Mouse (Mus musculus): ENCODE measurements around the gene Unc13d.
"Not testable (repeated sequence)": the region's sequence is repeated elsewhere in the genome, so short reads cannot be mapped to it uniquely, and the experiment has no call there.

The Unc13d gene

GRCm38 (mm10) chr11:116099462-116099861 lies 21.7 kb upstream of the Unc13d start:
- no peak for DNase-seq

DNA sequence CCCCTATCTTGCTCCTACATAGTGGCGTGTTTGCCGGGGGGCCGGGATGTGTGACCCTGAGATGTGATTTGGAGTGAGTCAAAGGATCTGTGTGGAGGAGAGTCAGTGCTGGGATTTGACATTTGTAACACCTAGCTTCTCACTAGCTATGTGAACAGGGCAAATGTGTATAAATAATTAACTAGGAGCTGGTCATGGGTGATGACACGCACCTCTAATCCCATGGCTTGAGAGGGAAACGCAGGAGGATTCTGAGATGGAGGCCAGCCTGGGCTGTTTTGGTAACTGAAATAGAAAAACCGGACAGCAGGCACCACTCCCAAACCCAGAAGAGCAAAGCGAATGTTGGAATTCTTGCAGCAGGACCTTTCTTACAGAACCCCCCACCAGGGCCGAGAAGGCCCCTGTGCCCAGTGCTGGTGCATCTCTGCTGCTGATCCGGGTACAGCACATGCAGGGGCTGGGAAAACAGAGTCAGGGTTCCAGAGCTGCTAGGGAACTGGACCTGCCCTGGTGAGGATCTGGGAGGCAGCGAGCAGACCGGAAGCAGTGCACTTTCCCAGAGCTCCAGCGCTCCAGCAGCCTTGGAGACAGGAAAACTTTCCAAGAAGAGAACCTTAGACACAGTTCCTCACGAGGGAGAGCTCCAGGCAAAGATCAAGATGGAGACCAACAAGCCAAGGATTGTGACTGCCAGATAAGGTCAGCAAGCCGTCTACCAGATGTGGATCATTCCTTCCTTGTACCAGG lies 21.1 kb upstream of the Unc13d start:
- DNase-seq: no peak

- peak; percentile 45 for DNase-seq
Observed at GRCm38 (mm10) chr11:116096213-116097108, 18.7 kb upstream of the Unc13d start.

GRCm38 (mm10) chr11:116095573-116095972 lies 17.8 kb upstream of the Unc13d start:
- no peak for DNase-seq

DNA sequence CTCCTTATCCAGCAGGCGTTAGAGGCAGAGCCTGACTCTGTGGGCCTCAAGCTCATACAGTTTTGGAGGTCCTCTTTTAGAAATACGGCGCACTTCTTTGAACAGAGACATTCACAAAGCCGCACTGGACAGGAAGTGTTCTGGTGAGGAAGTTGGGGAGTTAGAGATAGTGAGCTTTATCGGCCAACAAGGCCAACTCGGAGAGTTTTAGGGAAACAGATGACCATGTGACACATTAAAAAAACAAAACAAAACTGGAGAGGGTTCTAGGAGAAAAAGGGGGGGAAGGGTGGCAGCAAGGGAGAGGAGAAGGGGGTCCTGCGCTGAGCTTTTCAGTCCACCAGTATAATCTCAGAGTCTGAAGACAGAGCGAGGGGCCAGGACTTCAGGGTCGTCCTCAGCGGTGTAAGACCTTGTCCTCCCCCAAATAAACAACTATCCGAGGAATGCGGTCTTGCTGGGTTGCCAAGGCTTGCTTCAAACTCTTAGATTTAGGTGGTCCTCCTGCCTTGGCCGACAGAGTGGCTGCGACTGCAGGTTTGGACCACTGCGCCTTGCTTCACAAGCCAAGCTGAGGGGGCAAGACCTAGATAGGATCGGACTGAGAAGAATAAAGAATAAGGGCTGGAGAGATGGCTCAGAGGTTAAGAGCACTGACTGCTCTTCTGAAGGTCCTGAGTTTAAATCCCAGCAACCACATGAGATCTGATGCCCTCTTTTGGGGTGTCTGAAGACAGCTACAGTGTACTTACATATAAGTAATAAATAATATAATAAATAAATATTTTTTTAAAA lies 16.2 kb upstream of the Unc13d start:
- DNase-seq: no peak

DNA sequence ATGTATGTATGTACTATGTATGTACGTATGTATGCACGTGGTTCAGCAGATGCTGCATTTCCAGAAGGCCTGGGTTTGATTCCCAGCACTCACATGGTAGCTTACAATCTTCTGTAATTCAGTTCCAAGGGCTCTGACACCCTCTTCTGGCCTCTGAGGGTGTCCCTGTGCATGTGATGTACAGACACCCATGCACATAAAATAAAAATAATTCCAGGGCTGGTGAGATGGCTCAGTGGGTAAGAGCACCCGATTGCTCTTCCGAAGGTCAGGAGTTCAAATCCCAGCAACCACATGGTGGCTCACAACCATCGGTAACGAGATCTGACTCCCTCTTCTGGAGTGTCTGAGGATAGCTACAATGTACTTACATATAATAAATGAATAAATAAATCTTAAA lies 15.2 kb upstream of the Unc13d start:
- DNase-seq: not testable (repeated sequence)

GRCm38 (mm10) chr11:116091591-116091990 lies 13.8 kb upstream of the Unc13d start:
- DNase-seq: no peak

- DNase-seq: no peak
Observed at GRCm38 (mm10) chr11:116089545-116089944, 11.8 kb upstream of the Unc13d start.

DNA sequence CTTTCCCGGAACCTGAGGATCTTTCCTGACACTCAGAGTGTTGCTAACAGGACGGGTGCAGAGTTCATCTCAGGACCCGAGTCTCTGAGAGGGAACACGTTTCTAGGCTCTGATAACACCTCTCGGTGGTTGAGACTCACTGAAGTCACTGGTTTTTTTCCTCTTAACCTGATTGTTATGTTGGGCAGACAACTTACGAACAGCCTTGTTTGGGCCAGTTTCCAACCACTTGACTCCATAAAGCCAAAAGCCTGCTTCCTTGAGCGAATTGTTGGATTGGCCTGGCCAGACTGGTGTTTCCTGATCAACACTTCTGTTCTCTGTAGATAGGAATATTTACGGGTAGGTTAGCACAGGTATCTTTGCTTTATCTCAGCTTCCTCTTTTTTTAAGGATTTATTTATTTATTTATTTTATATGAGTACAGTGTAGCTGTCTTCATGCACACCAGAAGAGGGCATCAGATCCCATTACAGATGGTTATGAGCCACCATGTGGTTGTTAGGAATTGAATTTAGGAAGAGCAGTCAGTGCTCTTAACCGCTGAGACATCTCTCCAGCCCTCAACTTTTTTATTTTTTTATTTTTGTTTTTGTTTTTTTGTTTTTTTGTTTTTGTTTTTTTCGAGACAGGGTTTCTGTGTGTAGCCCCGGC lies 11.1 kb upstream of the Unc13d start:
- no peak for DNase-seq

GRCm38 (mm10) chr11:116088188-116088587 lies 10.4 kb upstream of the Unc13d start:
- DNase-seq: no peak

- peak; percentile 92 for DNase-seq
Observed at GRCm38 (mm10) chr11:116087194-116088130, 9.7 kb upstream of the Unc13d start.

GRCm38 (mm10) chr11:116086258-116087193 lies 8.8 kb upstream of the Unc13d start, which contains the start of gene Wbp2:
Gene Wbp2, minus strand, starts transcription at chr11:116086995.
- DNase-seq: peak; percentile 98

DNA sequence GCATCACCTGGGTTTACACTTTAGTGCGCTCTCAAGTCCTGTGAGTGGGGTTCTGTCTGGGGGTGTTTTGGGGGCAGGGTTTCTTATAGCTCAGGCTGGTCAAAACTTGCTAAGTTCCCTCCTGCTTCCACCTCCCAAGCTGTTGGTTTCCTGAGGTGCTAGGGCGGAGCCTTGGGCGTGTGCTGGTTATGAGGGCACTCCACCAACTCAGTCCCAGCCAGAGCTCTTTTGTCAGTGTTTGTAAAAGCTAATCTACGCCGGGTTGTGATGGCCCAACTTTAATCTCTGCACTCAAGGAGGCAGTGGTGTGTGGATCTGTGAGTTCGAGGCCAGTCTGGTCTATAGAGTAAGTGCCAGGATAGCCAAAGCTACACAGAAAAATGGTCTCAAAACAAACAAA lies 6.4 kb upstream of the Unc13d start:
- DNase-seq: no peak

DNA sequence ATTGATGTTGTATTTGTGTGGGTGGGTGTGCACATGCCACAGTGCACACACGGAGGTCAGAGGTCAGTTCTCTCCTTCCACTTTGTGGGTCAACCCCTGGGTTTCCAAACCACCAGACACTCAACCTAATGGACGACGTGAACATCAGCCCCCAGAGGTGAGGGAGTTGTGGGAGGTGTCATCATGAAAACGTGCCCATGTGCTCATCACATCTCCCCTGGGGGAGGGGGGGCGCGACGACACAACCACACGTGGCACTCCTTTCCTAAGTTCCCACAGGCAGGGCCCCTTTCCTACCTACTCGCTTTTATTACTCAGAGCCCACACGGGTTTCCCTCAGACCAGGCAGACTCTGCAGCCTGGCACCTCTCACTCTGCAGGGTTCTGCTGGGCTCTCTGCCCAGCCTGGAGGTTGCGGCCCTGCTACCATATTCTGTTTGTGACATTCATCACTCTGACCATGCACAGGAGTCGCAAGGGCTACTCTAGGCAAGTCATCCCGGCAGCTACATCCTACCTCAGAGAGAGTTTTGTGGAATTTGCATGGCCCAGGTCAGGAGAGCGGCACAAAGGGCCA lies 5.4 kb upstream of the Unc13d start:
- DNase-seq: no peak

DNA sequence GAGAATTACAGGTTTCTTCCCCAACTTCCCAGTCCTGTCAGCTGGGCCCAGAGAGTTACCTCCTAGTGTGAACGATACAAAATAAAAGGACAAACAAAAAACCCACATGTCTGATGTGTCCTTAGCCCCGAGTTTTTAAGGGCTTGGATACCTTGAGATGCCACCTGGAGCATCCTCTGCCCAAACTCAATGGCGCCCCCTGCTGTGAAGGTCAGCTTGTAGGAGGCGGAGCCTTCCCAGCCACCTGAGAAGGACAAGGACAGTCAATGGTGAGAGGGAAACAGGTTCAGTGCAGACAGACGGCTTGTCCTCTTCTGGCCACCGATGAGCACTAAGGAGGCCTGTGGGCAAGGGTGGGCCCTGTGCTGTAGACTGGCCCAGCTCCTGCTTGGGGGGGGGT lies 3.3 kb upstream of the Unc13d start:
- DNase-seq: peak; percentile 87

DNA sequence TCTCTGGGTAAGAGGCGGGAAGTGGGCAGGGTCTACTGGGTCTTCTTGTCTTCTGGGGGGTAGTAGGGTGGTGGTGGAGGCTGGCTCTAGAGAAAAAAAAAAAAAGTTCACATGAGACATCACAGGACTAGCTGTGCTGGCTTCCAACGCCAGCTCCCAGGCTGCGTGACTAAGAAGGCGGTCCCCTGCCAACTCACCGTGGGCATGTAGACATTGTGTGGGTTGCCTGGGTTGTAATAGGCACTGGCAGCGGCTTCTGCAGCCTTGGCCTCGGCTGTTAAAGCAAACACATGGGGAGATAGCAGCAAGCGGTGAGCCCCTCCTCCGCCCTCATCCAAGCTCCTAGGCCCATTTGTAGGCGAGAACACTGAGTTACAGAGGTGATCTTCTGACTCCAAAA lies 1.8 kb upstream of the Unc13d start:
- no peak for DNase-seq

DNA sequence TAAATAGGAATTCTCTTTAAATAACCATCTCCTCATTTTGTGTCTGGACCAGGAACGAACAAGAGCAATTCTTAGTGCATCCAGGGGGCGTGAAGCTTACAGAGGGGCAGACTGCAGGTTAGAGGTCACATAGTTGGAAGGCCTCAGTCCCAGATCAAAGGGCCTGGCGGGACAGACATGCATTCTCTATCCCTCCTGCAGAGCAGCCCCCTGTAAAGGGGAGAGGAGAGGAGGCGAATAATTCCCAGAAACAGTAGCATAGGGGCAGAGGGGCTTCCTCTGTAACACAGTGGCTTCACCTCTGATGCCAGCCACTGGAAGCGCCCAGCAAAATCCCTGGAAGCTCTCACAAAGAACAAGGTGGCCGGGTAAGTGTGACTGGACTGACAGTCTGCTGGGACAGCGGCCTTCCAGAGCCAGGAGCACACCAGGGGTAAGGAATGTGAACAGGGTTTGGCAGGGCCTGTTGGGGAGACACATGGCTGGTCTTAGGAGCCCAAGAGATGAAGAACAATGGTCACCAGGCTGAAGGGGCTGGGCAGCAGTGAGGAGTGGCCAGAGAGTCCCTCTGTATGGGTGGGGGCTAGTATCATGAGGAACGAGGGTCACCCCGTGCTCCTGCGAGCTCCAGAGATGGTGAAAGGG lies 1.0 kb upstream of the Unc13d start:
- peak; percentile 49 for DNase-seq

- peak; percentile 96 for DNase-seq
Observed at GRCm38 (mm10) chr11:116078221-116078620, 460 bp upstream of the Unc13d start.

DNA sequence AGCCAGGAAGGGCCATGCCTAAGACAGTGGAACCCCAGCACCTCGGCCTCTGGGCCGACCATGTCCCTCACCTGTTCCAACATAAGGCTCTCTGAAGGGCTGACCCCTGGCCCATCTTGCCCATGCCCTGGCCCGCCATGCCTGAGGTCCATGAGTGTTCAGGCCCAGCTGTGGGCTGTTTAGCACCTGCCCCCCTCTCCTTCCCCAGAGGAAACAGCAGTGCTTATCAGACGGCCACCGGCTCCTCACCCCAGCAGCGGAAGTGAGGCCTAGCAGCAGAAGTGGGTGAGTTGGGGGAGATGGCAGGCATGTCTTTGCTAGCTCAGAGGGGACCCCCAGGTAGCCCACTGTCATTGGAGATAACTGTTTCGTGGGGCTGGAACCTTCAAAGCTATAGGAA lies 925 bp downstream of the Unc13d start:
- peak; percentile 84 for DNase-seq

GRCm38 (mm10) chr11:116076266-116076540 lies 1.6 kb downstream of the Unc13d start:
- peak; percentile 52 for DNase-seq

Data from thymus, postnatal 14 days (tissue).